Mouse (Mus musculus) testis, adult 2 months (tissue): ENCODE measurements around the gene Abr.

ENCODE experiments used
- CTCF ChIP-seq: fragments of 200-500 bp; IDR thresholded peaks from 2 replicates; pipeline ENCODE4 v1.5.1; 2012; ENCODE audit warnings: low read depth, mild to moderate bottlenecking, inconsistent platforms, low read length, moderate library complexity; ENCODE audit not compliant: control insufficient read depth, insufficient read depth, insufficient replicate concordance
- POLR2A ChIP-seq: fragments of 200-500 bp; IDR thresholded peaks from 2 replicates; pipeline ENCODE4 v1.6.1; 2012; ENCODE audit warnings: low read depth, mild to moderate bottlenecking, inconsistent platforms, low read length, moderate library complexity; ENCODE audit not compliant: control insufficient read depth

- TF ChIP-seq CTCF (no peak), POLR2A (no peak)
Measured at GRCm38 (mm10) chr11:76645036-76645435, 22.9 kb upstream of the Abr start.
